Mouse (Mus musculus): Measurements from ENCODE around the gene Gm10197. TPM values are rescaled to one million over a fixed set of nuclear protein-coding genes. Genes with fewer than 3 reads are reported as not detected.
A peak's percentile ranks its signal among the peaks of the same experiment; 100 is the strongest.

Gene Gm10197
- polyA plus RNA-seq, 1 experiment from 2014 or later, result not detected

- peaks cover 11% of the 10 kb centered on the region for H3K4me1 ChIP-seq (ENCODE audit: control insufficient read depth, insufficient read depth, low read length)
- no peaks in the 10 kb centered on the region for H3K9me3 ChIP-seq (ENCODE audit: control insufficient read depth, low read length)
- H3K36me3 ChIP-seq (ENCODE audit: control insufficient read depth, insufficient read depth, low read length), result no peaks in the 10 kb centered on the region
- DNase-seq (ENCODE audit: low spot score) (peak; percentile 61), ATAC-seq (ENCODE audit: low read depth) (peak; percentile 32; the same call in 1 of the 2 replicates)
- 58% methylated on average over 22 of the region's 22 CpGs for WGBS
- H3K4me3 ChIP-seq (ENCODE audit: low read depth, low read length), result no peak overlapping the region
- H3K27ac ChIP-seq (replicated peaks; ENCODE audit: low read depth, low read length), result peak overlapping the region; percentile 35
- H3K4me2 ChIP-seq (ENCODE audit: low read depth, low read length), result peak overlapping the region; percentile 34
- no peaks in the 10 kb centered on the region for H3K27me3 ChIP-seq (replicated peaks; ENCODE audit: control insufficient read depth, insufficient read depth, low read length)
- no peak overlapping the region for H3K9ac ChIP-seq (ENCODE audit: low read depth, low read length)
Observed at GRCm38 (mm10) chr19:53359160-53360033, 12.2 kb downstream of the Gm10197 start.

- Histone ChIP-seq H3K27ac (replicated peaks; ENCODE audit: low read depth, low read length) (no peak overlapping the region), H3K4me2 (ENCODE audit: low read depth, low read length) (no peak overlapping the region), H3K9ac (ENCODE audit: low read depth, low read length) (no peak overlapping the region), H3K36me3 (ENCODE audit: control insufficient read depth, insufficient read depth, low read length) (peaks cover 6% of the 10 kb centered on the region; the same call in 1 of the 2 replicates), H3K9me3 (ENCODE audit: control insufficient read depth, low read length) (no peaks in the 10 kb centered on the region), H3K4me1 (ENCODE audit: control insufficient read depth, insufficient read depth, low read length) (peaks cover 7% of the 10 kb centered on the region), H3K27me3 (replicated peaks; ENCODE audit: control insufficient read depth, insufficient read depth, low read length) (no peaks in the 10 kb centered on the region), H3K4me3 (ENCODE audit: low read depth, low read length) (no peak overlapping the region)
- WGBS, result 86% methylated on average over 16 of the region's 16 CpGs
- ATAC-seq (ENCODE audit: low read depth) (no peak), DNase-seq (ENCODE audit: low spot score) (no peak)
Observed at GRCm38 (mm10) chr19:53355065-53355464, 16.5 kb downstream of the Gm10197 start.

- H3K4me3 ChIP-seq (ENCODE audit: low read depth, low read length), result no peak overlapping the region
- no peaks in the 10 kb centered on the region for H3K9me3 ChIP-seq (ENCODE audit: control insufficient read depth, low read length)
- peaks cover 2% of the 10 kb centered on the region; the same call in 1 of the 2 replicates for H3K4me1 ChIP-seq (ENCODE audit: control insufficient read depth, insufficient read depth, low read length)
- DNase-seq (ENCODE audit: low spot score) (no peak), ATAC-seq (ENCODE audit: low read depth) (no peak)
- H3K4me2 ChIP-seq (ENCODE audit: low read depth, low read length), result no peak overlapping the region
- H3K27ac ChIP-seq (replicated peaks; ENCODE audit: low read depth, low read length), result no peak overlapping the region
- no peaks in the 10 kb centered on the region for H3K27me3 ChIP-seq (replicated peaks; ENCODE audit: control insufficient read depth, insufficient read depth, low read length)
- WGBS, result 74% methylated on average over 7 of the region's 7 CpGs
- peaks cover 6% of the 10 kb centered on the region; the same call in 1 of the 2 replicates for H3K36me3 ChIP-seq (ENCODE audit: control insufficient read depth, insufficient read depth, low read length)
- H3K9ac ChIP-seq (ENCODE audit: low read depth, low read length), result no peak overlapping the region
Observed at GRCm38 (mm10) chr19:53354271-53355000, 17.1 kb downstream of the Gm10197 start.

DNA sequence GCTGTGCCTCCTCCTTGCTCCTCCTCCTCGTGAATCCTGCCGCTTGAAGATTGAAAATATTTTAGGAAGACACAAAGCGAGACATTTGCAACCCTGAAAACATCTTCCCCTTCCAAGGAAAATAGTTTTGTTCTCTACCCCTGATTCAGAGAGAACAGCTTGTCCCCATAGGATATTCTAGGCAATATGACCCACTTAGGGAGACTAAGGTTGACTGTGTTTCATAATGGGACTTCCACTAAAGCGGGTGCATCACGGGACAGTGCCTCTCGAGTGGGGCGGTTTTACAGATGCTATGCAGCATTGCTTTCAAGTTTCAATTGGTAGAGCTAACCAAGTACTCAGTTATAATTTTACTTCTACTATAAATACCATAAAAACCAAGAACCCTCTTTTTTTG lies 17.7 kb downstream of the Gm10197 start:
- Histone ChIP-seq H3K9me3 (ENCODE audit: control insufficient read depth, low read length) (no peaks in the 10 kb centered on the region), H3K36me3 (ENCODE audit: control insufficient read depth, insufficient read depth, low read length) (peaks cover 6% of the 10 kb centered on the region; the same call in 1 of the 2 replicates), H3K27ac (replicated peaks; ENCODE audit: low read depth, low read length) (no peak overlapping the region), H3K9ac (ENCODE audit: low read depth, low read length) (no peak overlapping the region), H3K4me2 (ENCODE audit: low read depth, low read length) (no peak overlapping the region), H3K27me3 (replicated peaks; ENCODE audit: control insufficient read depth, insufficient read depth, low read length) (no peaks in the 10 kb centered on the region), H3K4me1 (ENCODE audit: control insufficient read depth, insufficient read depth, low read length) (no peaks in the 10 kb centered on the region), H3K4me3 (ENCODE audit: low read depth, low read length) (no peak overlapping the region)
- ATAC-seq (ENCODE audit: low read depth) (no peak), DNase-seq (ENCODE audit: low spot score) (no peak)
- WGBS, result 89% methylated on average over 7 of the region's 7 CpGs

GRCm38 (mm10) chr19:53345766-53346165 lies 25.8 kb downstream of the Gm10197 start:
- Histone ChIP-seq H3K4me3 (ENCODE audit: low read depth, low read length) (no peak overlapping the region), H3K4me2 (ENCODE audit: low read depth, low read length) (no peak overlapping the region), H3K36me3 (ENCODE audit: control insufficient read depth, insufficient read depth, low read length) (peaks cover under 1% of the 10 kb centered on the region; the same call in 1 of the 2 replicates), H3K4me1 (ENCODE audit: control insufficient read depth, insufficient read depth, low read length) (peaks cover 11% of the 10 kb centered on the region; the same call in 1 of the 2 replicates), H3K27me3 (replicated peaks; ENCODE audit: control insufficient read depth, insufficient read depth, low read length) (no peaks in the 10 kb centered on the region), H3K27ac (replicated peaks; ENCODE audit: low read depth, low read length) (no peak overlapping the region), H3K9ac (ENCODE audit: low read depth, low read length) (no peak overlapping the region), H3K9me3 (ENCODE audit: control insufficient read depth, low read length) (no peaks in the 10 kb centered on the region)
- DNase-seq (ENCODE audit: low spot score), result peak; percentile 55
- peak; percentile 37; the same call in 1 of the 2 replicates for ATAC-seq (ENCODE audit: low read depth)
- 48% methylated on average over 14 of the region's 14 CpGs for WGBS

DNA sequence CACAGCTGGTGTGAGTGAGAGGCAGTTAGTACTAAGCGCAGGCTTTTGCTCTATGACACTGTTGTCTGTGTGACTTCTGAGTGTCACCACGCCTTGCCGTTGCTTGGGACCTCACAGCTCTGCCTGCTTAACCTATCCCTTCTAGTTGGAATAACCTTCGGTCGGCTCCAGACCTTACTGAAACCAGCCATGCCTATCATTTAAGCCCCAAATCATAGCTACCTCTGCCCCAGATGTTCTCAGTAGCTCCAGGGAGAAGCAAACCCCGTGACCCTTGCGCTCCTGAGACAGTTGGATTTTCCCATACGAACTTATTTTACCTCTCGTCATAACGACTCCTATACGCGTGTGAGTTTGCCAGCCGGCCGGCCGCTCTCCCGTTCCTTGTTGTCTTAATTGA lies 27.5 kb downstream of the Gm10197 start:
- Histone ChIP-seq H3K27me3 (replicated peaks; ENCODE audit: control insufficient read depth, insufficient read depth, low read length) (no peaks in the 10 kb centered on the region), H3K9me3 (ENCODE audit: control insufficient read depth, low read length) (no peaks in the 10 kb centered on the region), H3K36me3 (ENCODE audit: control insufficient read depth, insufficient read depth, low read length) (no peaks in the 10 kb centered on the region), H3K4me1 (ENCODE audit: control insufficient read depth, insufficient read depth, low read length) (peaks cover 16% of the 10 kb centered on the region; the same call in 1 of the 2 replicates), H3K4me3 (ENCODE audit: low read depth, low read length) (no peak overlapping the region), H3K27ac (replicated peaks; ENCODE audit: low read depth, low read length) (no peak overlapping the region), H3K4me2 (ENCODE audit: low read depth, low read length) (no peak overlapping the region), H3K9ac (ENCODE audit: low read depth, low read length) (no peak overlapping the region)
- no peak for ATAC-seq (ENCODE audit: low read depth)
- WGBS, result 82% methylated on average over 16 of the region's 16 CpGs
- DNase-seq (ENCODE audit: low spot score), result no peak

GRCm38 (mm10) chr19:53343174-53343881 lies 28.2 kb downstream of the Gm10197 start:
- ATAC-seq (ENCODE audit: low read depth) (no peak), DNase-seq (ENCODE audit: low spot score) (no peak)
- H3K36me3 ChIP-seq (ENCODE audit: control insufficient read depth, insufficient read depth, low read length), result 0 out of 2 replicates have a peak, but pooled peaks cover 4% of the 10 kb centered on the region
- no peak overlapping the region for H3K4me2 ChIP-seq (ENCODE audit: low read depth, low read length)
- H3K9ac ChIP-seq (ENCODE audit: low read depth, low read length), result no peak overlapping the region
- H3K4me1 ChIP-seq (ENCODE audit: control insufficient read depth, insufficient read depth, low read length), result peaks cover 16% of the 10 kb centered on the region; the same call in 1 of the 2 replicates
- H3K27me3 ChIP-seq (replicated peaks; ENCODE audit: control insufficient read depth, insufficient read depth, low read length), result no peaks in the 10 kb centered on the region
- no peak overlapping the region for H3K27ac ChIP-seq (replicated peaks; ENCODE audit: low read depth, low read length)
- 88% methylated on average over 13 of the region's 13 CpGs for WGBS
- no peak overlapping the region for H3K4me3 ChIP-seq (ENCODE audit: low read depth, low read length)
- no peaks in the 10 kb centered on the region for H3K9me3 ChIP-seq (ENCODE audit: control insufficient read depth, low read length)

DNA sequence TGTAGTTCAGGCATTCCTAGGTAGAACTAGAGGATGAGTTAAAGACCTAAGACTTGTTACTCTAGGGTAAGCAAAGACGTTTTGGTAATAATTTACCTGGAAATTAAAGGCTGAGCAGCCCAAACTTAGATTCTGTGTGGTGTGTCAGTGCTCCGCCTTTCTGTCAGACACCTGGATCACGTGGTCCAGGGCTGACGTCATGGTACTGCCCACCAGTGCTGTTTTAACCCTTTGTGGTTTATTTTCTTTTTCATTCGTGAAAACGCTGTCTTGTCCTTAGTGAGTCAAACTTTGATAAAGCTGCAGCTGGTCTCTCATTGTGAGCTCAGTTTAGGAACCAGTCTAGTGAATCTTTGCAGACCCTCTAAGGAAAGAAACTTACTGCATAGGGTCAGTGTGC lies 31.1 kb downstream of the Gm10197 start:
- Histone ChIP-seq H3K4me2 (ENCODE audit: low read depth, low read length) (no peak overlapping the region), H3K27ac (replicated peaks; ENCODE audit: low read depth, low read length) (no peak overlapping the region), H3K36me3 (ENCODE audit: control insufficient read depth, insufficient read depth, low read length) (peaks cover 30% of the 10 kb centered on the region), H3K9me3 (ENCODE audit: control insufficient read depth, low read length) (no peaks in the 10 kb centered on the region), H3K27me3 (replicated peaks; ENCODE audit: control insufficient read depth, insufficient read depth, low read length) (no peaks in the 10 kb centered on the region), H3K4me3 (ENCODE audit: low read depth, low read length) (no peak overlapping the region), H3K9ac (ENCODE audit: low read depth, low read length) (no peak overlapping the region), H3K4me1 (ENCODE audit: control insufficient read depth, insufficient read depth, low read length) (peaks cover 12% of the 10 kb centered on the region; the same call in 1 of the 2 replicates)
- DNase-seq (ENCODE audit: low spot score), result no peak
- ATAC-seq (ENCODE audit: low read depth), result no peak
- 21% methylated on average over 6 of the region's 6 CpGs for WGBS
